Mouse (Mus musculus) testis, adult 2 months (tissue): ENCODE measurements around the gene Ube2d3. TPM values are rescaled to one million over a fixed set of nuclear protein-coding genes. Genes with fewer than 3 reads are reported as not detected.
"Not testable (repeated sequence)": the region's sequence is repeated elsewhere in the genome, so short reads cannot be mapped to it uniquely, and the experiment has no call there.

Experiments
- H3K27ac ChIP-seq: fragments of 200-500 bp; 2 replicates; pipeline ENCODE4 v1.5.1; 2012; ENCODE audit warnings: low read depth, low read length; ENCODE audit not compliant: control insufficient read depth, insufficient read depth
- H3K27me3 ChIP-seq: fragments of 200-500 bp; 2 replicates; pipeline ENCODE4 v1.6.1; 2012; ENCODE audit warnings: mild to moderate bottlenecking, low read length, moderate library complexity; ENCODE audit not compliant: control insufficient read depth, insufficient read depth
- H3K36me3 ChIP-seq: fragments of 200-500 bp; 2 replicates; pipeline ENCODE4 v1.6.1; 2012; ENCODE audit warnings: mild to moderate bottlenecking, low read length; ENCODE audit not compliant: control insufficient read depth, insufficient read depth
- H3K4me1 ChIP-seq: fragments of 200-500 bp; 2 replicates; pipeline ENCODE4 v1.6.1; 2012; ENCODE audit warnings: low read length; ENCODE audit not compliant: control insufficient read depth, insufficient read depth
- H3K4me3 ChIP-seq: fragments of 200-500 bp; 2 replicates; pipeline ENCODE4 v1.5.1; 2012; ENCODE audit warnings: low read depth, mild to moderate bottlenecking, low read length, moderate library complexity, mixed read lengths; ENCODE audit not compliant: control insufficient read depth
- CTCF ChIP-seq: fragments of 200-500 bp; IDR thresholded peaks from 2 replicates; pipeline ENCODE4 v1.5.1; 2012; ENCODE audit warnings: low read depth, mild to moderate bottlenecking, inconsistent platforms, low read length, moderate library complexity; ENCODE audit not compliant: control insufficient read depth, insufficient read depth, insufficient replicate concordance
- POLR2A ChIP-seq: fragments of 200-500 bp; IDR thresholded peaks from 2 replicates; pipeline ENCODE4 v1.6.1; 2012; ENCODE audit warnings: low read depth, mild to moderate bottlenecking, inconsistent platforms, low read length, moderate library complexity; ENCODE audit not compliant: control insufficient read depth
- polyA plus RNA-seq: library from polyadenylated mRNA; depleted of rRNA; stranded (reverse); fragments of >200 nt; gene quantifications from 2 replicates; pipeline ENCODE4 v1.2.3, GENCODE M21; 2012

Ube2d3 gene
- polyA plus RNA-seq, 1 experiment, result 621 TPM

DNA sequence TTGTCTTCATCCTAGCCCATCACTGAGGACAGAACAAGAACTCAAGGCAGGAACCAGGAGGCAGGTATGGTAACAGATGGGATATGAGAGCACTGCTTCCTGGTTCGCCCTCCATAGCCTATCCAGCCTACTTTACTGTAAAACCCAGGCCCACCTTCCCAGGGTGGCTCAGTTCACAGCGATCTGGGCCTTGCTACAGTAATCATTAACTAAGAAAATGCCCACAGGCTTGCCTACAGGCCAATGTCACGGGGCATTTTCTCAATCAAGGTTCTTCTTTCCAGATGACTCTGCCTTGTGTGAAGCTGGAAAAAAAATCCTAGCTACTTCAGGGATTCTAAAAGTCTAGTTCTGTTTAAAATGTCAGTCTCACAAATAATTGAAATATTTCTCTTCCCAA, 43.7 kb downstream of the Ube2d3 start:
- Histone ChIP-seq H3K4me3 (no peak overlapping the region), H3K27ac (no peak overlapping the region), H3K27me3 (no peaks in the 10 kb centered on the region), H3K36me3 (no peaks in the 10 kb centered on the region), H3K4me1 (peaks cover 6% of the 10 kb centered on the region)
- TF ChIP-seq CTCF (no peak), POLR2A (no peak)

DNA sequence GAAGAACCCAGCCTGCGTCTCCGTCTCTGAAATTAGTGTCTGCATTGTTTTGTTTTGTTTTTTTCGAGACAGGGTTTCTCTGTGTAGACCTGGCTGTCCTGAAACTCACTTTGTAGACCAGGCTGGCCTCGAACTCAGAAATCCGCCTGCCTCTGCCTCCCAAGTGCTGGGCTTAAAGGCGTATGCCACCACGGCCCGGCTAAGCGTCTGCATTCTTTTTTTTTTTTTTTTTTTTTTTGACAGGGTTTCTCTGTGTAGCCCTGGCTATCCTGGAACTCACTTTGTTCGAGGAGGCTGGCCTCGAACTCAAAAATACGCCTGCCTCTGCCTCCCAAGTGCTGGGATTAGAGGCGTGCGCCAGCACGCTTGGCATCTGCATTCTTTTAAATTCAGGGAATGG, 46.7 kb downstream of the Ube2d3 start:
- H3K27me3 ChIP-seq, H3K4me1 ChIP-seq, H3K4me3 ChIP-seq, H3K27ac ChIP-seq, H3K36me3 ChIP-seq: not testable (repeated sequence)

DNA sequence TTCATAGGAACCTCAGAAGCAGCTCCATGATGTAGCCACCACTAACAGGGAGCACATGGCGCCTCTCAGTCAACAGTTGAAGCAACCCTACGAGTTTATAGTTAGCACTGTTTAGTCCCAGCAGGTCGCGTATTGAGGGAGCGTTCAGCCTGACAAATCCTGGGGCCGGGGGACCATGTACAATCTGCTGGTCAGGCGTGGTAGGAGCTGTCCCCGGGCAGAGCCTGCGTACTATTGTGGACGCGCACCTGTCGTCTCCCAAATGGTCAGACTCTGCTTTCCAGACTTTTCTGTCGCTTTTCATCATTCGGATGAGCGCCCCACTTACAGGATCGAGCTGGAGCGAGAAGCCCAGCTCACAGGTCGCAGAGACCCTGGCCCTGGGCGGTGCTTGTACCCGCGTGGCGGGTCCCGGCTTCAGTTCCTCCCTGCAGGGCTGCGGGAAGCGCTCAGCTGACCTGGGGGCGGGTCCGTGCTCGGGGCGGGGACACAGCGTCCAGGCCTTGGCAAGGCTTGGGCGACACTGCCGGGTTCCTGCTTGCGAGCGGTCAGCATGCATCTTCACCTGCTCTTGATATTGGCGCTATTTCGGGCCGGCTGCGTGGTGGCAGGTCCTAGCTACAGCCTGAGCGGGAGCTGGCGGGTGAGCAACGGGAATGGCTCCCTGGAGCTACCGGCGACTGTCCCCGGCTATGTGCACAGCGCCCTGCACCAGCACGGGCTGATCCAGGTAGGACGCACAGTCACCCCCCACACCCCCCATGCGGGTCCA, 47.4 kb downstream of the Ube2d3 start, which contains the start of gene Manba:
Gene Manba (plus strand): TSS at position 484 of the 772 bp plus-strand sequence.
- Histone ChIP-seq H3K27me3 (no peaks in the 10 kb centered on the region), H3K4me3 (peak within 1 kb of the TSS; percentile 92), H3K4me1 (peaks cover 6% of the 10 kb centered on the region), H3K36me3 (no peaks in the 10 kb centered on the region), H3K27ac (no peak within 1 kb of the TSS)
- TF ChIP-seq CTCF (no peak), POLR2A (no peak)

DNA sequence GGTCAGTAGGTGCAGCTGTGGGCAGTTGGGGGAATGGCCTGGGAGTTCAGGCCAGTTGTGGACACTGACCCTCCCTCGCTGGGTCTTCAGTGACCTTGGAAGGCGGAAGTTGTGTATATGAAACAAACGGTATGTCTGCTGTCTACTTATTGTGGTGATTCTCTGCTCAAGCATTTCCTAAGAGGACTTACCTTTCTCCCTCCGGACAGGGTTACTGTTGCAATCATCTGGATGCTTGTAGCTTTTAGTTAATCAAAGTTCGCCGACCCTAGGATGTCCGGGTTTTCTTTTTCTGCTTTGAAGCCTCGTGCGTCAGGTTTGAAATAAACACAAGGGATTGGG, 47.9 kb downstream of the Ube2d3 start:
- no peaks in the 10 kb centered on the region for H3K36me3 ChIP-seq
- H3K27me3 ChIP-seq, result no peaks in the 10 kb centered on the region
- H3K27ac ChIP-seq, result no peak overlapping the region
- TF ChIP-seq CTCF (no peak), POLR2A (no peak)
- H3K4me3 ChIP-seq, result peak overlapping the region; percentile 92
- H3K4me1 ChIP-seq, result peaks cover 6% of the 10 kb centered on the region

DNA sequence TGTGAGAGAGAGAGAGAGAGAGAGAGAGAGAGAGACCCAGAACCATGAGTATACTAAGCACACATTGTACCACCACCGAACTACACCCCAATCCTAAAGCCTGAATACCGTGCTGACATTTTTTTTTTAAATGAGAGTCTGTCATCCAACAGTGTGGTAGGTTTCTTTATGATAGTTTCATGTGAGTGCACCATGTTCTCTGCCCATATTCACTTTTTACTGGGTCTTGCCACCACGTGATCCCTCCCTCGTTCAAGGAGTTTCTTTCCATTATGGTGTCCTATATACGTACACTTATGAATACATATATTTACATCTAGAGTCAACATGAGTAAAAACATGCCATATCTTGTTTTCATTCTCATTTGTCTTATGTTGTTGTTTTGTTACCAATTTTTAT, 48.4 kb downstream of the Ube2d3 start:
- Histone ChIP-seq H3K27me3 (no peaks in the 10 kb centered on the region), H3K4me3 (no peak overlapping the region), H3K36me3 (no peaks in the 10 kb centered on the region), H3K27ac (no peak overlapping the region), H3K4me1 (peaks cover 6% of the 10 kb centered on the region)
- TF ChIP-seq POLR2A (no peak), CTCF (no peak)

DNA sequence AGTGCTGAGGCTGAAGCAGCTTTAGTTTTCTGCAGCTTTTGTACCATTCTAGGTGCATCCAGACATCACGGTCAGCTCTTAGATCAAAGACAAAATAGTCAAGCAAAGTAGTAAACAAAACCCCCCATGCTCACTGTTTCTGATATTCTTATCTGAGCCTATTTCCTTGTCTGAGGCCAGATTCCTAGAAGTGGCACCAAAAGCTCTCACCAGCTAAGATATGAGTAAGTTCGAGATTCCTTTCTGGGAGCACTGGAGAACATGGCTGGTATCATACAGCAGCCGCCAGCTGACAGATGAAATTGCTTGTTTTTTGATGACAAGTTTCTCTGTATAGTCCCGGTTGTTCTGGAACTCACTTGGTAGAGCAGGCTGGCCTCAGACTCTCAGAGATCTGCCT, 49.9 kb downstream of the Ube2d3 start:
- no peaks in the 10 kb centered on the region for H3K36me3 ChIP-seq
- TF ChIP-seq CTCF (no peak), POLR2A (no peak)
- H3K27me3 ChIP-seq, result no peaks in the 10 kb centered on the region
- H3K4me3 ChIP-seq, result no peak overlapping the region
- no peak overlapping the region for H3K27ac ChIP-seq
- H3K4me1 ChIP-seq, result peaks cover 6% of the 10 kb centered on the region

DNA sequence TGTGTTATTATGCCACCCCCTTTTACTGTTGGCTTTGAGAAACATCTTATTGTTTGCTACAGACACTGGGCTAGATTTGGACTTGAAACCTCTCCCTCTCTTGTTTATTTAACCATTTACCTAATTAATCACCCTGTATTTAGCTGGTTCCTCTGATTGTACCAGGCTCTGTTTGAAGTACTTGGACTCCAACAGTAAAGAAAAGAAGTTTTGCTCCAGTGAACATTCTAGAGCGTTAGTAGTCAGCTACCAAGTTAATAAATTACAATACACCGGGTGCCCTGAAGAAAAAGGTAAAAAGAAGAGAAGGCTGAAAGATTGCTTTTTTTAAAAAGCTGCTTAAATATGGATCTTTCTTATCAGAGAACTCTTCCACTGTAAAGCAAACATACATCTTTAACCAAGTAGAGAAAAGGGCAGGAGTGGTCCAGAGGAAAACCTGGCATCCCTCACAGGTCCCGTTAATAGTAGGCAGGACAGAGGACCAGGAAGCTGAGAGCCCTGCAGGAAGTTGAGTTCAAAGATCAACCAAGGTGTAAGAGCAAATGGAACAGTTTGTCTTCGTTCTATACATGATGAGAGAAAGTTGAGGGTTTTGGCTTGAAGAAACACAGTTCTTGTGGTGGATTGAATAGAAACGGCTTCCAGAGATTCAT, 52.0 kb downstream of the Ube2d3 start:
- TF ChIP-seq POLR2A, result no peak
- no peak for TF ChIP-seq CTCF
- Histone ChIP-seq H3K36me3 (no peaks in the 10 kb centered on the region), H3K27me3 (no peaks in the 10 kb centered on the region), H3K4me1 (peaks cover 6% of the 10 kb centered on the region), H3K4me3 (no peak overlapping the region), H3K27ac (no peak overlapping the region)
